Mouse (Mus musculus): ENCODE measurements at regions not wholly inside any gene's neighbourhood (a gene's known extent, or its start where the extent isn't known, plus 50 kb on each side); places are given as distances from the start of the nearest gene placed in this dataset.

- Histone ChIP-seq H3K27ac (ENCODE audit: insufficient read depth, low read depth) (no peak overlapping the region), H3K4me1 (ENCODE audit: control insufficient read depth in 1 of 2, insufficient read depth in 2 of 2) (no peaks in the 10 kb centered on the region), H3K27me3 (replicated peaks) (no peaks in the 10 kb centered on the region), H3K4me2 (ENCODE audit: insufficient read depth, low read depth, poor library complexity, severe bottlenecking) (no peak overlapping the region), H3K36me3 (replicated peaks in 1 of 2; ENCODE audit: control insufficient read depth in 1 of 2, insufficient read depth in 1 of 2, low read length in 1 of 2) (no peaks in the 10 kb centered on the region), H3K4me3 (replicated peaks in 1 of 3; ENCODE audit: low read depth in 2 of 3, low read length in 2 of 3, poor library complexity in 1 of 3) (no peak overlapping the region), H3K9me3 (replicated peaks; ENCODE audit: low read length) (no peaks in the 10 kb centered on the region), H3K79me2 (replicated peaks; ENCODE audit: control insufficient read depth, extremely low read depth, insufficient read depth, poor library complexity, severe bottlenecking) (no peaks in the 10 kb centered on the region), H3K9ac (ENCODE audit: insufficient read depth, low read depth) (no peak overlapping the region)
- no peak for DNase-seq (ENCODE audit: extremely low read depth)
- in situ Hi-C loops (cut with MboI; ENCODE audit: low pct_ligation_motif_present, low pct_unique_long_range_greater_than_20kb, low sequenced_read_pairs) (no loop called here), dilution Hi-C loops (cut with MboI; ENCODE audit: extremely low pct_ligation_motif_present, extremely low pct_unique_long_range_greater_than_20kb, low sequenced_read_pairs) (no loop called here)
- TF ChIP-seq GABPA (IDR thresholded peaks at IDR 0.05; ENCODE audit: insufficient replicate concordance, low read depth, low read length) (no peak), KAT2A (IDR thresholded peaks at IDR 0.05; ENCODE audit: insufficient replicate concordance, low read length) (no peak), SIN3A (IDR thresholded peaks at IDR 0.05; ENCODE audit: low read length) (no peak), USF2 (conservative IDR thresholded peaks at IDR 0.05; ENCODE audit: low read depth, low read length) (no peak), ZMIZ1 (IDR thresholded peaks at IDR 0.05; ENCODE audit: low read depth, low read length) (no peak), MAZ (IDR thresholded peaks at IDR 0.05; ENCODE audit: low read depth, low read length) (no peak)
These were observed 186.2 kb upstream of the Klf4 start for GRCm38 (mm10) chr4:55718438-55718837.

- Histone ChIP-seq H3K79me2 (replicated peaks; ENCODE audit: control insufficient read depth, extremely low read depth, insufficient read depth, poor library complexity, severe bottlenecking) (no peaks in the 10 kb centered on the region), H3K4me2 (ENCODE audit: insufficient read depth, low read depth, poor library complexity, severe bottlenecking) (no peak overlapping the region), H3K27ac (ENCODE audit: insufficient read depth, low read depth) (no peak overlapping the region), H3K4me3 (replicated peaks in 1 of 3; ENCODE audit: low read depth in 2 of 3, low read length in 2 of 3, poor library complexity in 1 of 3) (no peak overlapping the region), H3K36me3 (replicated peaks in 1 of 2; ENCODE audit: control insufficient read depth in 1 of 2, insufficient read depth in 1 of 2, low read length in 1 of 2) (no peaks in the 10 kb centered on the region), H3K9ac (ENCODE audit: insufficient read depth, low read depth) (no peak overlapping the region), H3K9me3 (replicated peaks; ENCODE audit: low read length) (no peaks in the 10 kb centered on the region), H3K4me1 (ENCODE audit: control insufficient read depth in 1 of 2, insufficient read depth in 2 of 2) (peaks cover 0 to 4% of the 10 kb centered on the region in 2 experiments; a peak in 1 of 4 replicates), H3K27me3 (replicated peaks) (no peaks in the 10 kb centered on the region)
- TF ChIP-seq UBTF (IDR thresholded peaks at IDR 0.05; ENCODE audit: low read depth, low read length) (no peak), ZNF384 (IDR thresholded peaks at IDR 0.05; ENCODE audit: low read depth, low read length) (no peak), NRF1 (IDR thresholded peaks at IDR 0.05; ENCODE audit: low read depth, low read length) (no peak)
- DNase-seq (ENCODE audit: extremely low read depth) = no peak
- dilution Hi-C loops (cut with MboI; ENCODE audit: extremely low pct_ligation_motif_present, extremely low pct_unique_long_range_greater_than_20kb, low sequenced_read_pairs) = no loop called here
- in situ Hi-C loops (cut with MboI; ENCODE audit: low pct_ligation_motif_present, low pct_unique_long_range_greater_than_20kb, low sequenced_read_pairs) = no loop called here
These were observed 183.9 kb upstream of the Klf4 start for GRCm38 (mm10) chr4:55716161-55716651.

- in situ Hi-C loops (cut with MboI; ENCODE audit: low pct_ligation_motif_present, low pct_unique_long_range_greater_than_20kb, low sequenced_read_pairs) = no loop called here
- Histone ChIP-seq H3K79me2 (replicated peaks; ENCODE audit: control insufficient read depth, extremely low read depth, insufficient read depth, poor library complexity, severe bottlenecking) (no peaks in the 10 kb centered on the region), H3K4me2 (ENCODE audit: insufficient read depth, low read depth, poor library complexity, severe bottlenecking) (no peak overlapping the region), H3K27ac (ENCODE audit: insufficient read depth, low read depth) (no peak overlapping the region), H3K4me3 (replicated peaks in 1 of 3; ENCODE audit: low read depth in 2 of 3, low read length in 2 of 3, poor library complexity in 1 of 3) (no peak overlapping the region), H3K27me3 (replicated peaks) (no peaks in the 10 kb centered on the region), H3K9me3 (replicated peaks; ENCODE audit: low read length) (no peaks in the 10 kb centered on the region), H3K36me3 (replicated peaks in 1 of 2; ENCODE audit: control insufficient read depth in 1 of 2, insufficient read depth in 1 of 2, low read length in 1 of 2) (no peaks in the 10 kb centered on the region), H3K4me1 (ENCODE audit: control insufficient read depth in 1 of 2, insufficient read depth in 2 of 2) (peaks cover 0 to 12% of the 10 kb centered on the region in 2 experiments; a peak in 2 of 4 replicates), H3K9ac (ENCODE audit: insufficient read depth, low read depth) (no peak overlapping the region)
- no peak for DNase-seq (ENCODE audit: extremely low read depth)
- TF ChIP-seq ZMIZ1 (IDR thresholded peaks at IDR 0.05; ENCODE audit: low read depth, low read length) (no peak), BHLHE40 (IDR thresholded peaks at IDR 0.05; ENCODE audit: low read depth, low read length) (no peak), RAD21 (IDR thresholded peaks at IDR 0.05; ENCODE audit: low read depth, low read length) (no peak), JUN (IDR thresholded peaks at IDR 0.05; ENCODE audit: insufficient read depth, low read depth, low read length) (no peak), GABPA (IDR thresholded peaks at IDR 0.05; ENCODE audit: insufficient replicate concordance, low read depth, low read length) (no peak), ZNF384 (IDR thresholded peaks at IDR 0.05; ENCODE audit: low read depth, low read length) (no peak), UBTF (IDR thresholded peaks at IDR 0.05; ENCODE audit: low read depth, low read length) (no peak), CHD1 (IDR thresholded peaks at IDR 0.05; ENCODE audit: low read depth, low read length) (no peak)
- dilution Hi-C loops (cut with MboI; ENCODE audit: extremely low pct_ligation_motif_present, extremely low pct_unique_long_range_greater_than_20kb, low sequenced_read_pairs) = no loop called here
These were observed 179.5 kb upstream of the Klf4 start for GRCm38 (mm10) chr4:55711500-55712341.

Measured in CH12.LX (cell line).